Mouse (Mus musculus) thymus, postnatal 0 days (tissue): ENCODE measurements around the gene Klhl8. TPM values are rescaled to one million over a fixed set of nuclear protein-coding genes. Genes with fewer than 3 reads are reported as not detected.
A peak's percentile ranks its signal among the peaks of the same experiment; 100 is the strongest.
"Not testable (repeated sequence)": the region's sequence is repeated elsewhere in the genome, so short reads cannot be mapped to it uniquely, and the experiment has no call there.

Experiments used
- DNase-seq: peaks from one replicate; pipeline ENCODE4 v3.0.0-alpha.2; 2015; ENCODE audit warnings: low spot score
- polyA plus RNA-seq: library from polyadenylated mRNA; unstranded; fragments of >200 nt; fragmentation: Nextera tagmentation; extraction: Ambion mirVana; gene quantifications from 2 replicates; pipeline ENCODE4 v1.2.1, GENCODE M21; 2015

The Klhl8 gene
- polyA plus RNA-seq: 8.6 and 9.3 TPM in 2 replicates

DNA sequence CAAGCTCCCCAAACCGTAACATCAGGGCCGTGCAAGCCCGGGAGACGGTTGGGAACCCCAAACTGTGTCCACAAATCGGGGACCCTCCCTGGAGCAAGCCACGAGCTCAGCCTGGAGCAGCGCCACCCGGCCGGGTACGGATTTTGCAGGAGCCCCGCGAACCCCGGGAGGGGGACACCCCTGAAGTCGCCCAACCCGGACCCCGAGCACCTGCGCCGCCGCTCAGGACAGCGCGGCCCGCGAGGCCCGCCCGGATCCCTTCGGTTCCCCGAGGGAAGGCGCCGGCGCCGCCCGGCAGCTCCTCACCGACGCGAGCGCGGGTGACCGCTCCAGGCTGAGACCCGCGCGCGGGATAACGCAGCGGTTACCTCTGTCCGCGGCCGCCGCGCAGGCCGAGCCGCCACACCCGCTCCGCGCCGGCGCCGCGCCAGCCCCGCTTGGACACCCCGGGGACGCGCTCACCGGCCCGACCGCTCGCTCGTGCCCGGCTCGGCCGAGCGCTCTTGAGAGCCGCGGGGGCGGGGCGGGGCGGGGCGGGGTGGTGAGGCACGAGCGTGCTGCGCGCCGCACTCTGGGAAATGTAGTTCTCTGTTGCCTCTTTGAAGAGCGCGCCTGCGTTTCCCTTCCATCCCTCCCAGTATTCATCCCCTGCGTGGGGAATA lies at the start of gene Klhl8:
Klhl8 (minus strand) TSS at position 512 of the 662 bp plus-strand sequence.
- peak; percentile 78 for DNase-seq

GRCm38 (mm10) chr5:103954638-103955037 lies 43.6 kb upstream of the Klhl8 start:
- DNase-seq: no peak

- no peak for DNase-seq
Measured at GRCm38 (mm10) chr5:103953135-103954083, 42.4 kb upstream of the Klhl8 start.

GRCm38 (mm10) chr5:103950138-103950537 lies 39.1 kb upstream of the Klhl8 start:
- not testable (repeated sequence) for DNase-seq

- DNase-seq: no peak
Measured at GRCm38 (mm10) chr5:103943183-103943582, 32.1 kb upstream of the Klhl8 start.

DNA sequence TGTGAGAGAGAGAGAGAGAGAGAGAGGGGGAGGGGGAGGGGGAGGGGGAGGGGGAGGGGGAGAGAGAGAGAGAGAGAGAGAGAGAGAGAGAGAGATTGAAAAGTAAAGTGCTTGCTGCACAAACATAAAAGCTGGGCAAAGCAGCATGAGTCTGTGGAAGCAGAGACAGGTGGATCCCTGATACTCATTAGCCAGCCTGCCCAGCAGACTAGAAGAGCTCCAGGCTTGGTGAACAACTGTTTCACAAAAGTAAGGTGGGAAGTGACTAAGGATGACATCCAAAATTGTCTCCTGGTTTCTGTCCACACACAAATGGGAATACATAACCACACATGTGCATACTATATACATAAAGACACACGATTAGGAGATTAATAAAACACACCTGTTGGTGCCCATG lies 28.8 kb upstream of the Klhl8 start:
- no peak for DNase-seq

DNA sequence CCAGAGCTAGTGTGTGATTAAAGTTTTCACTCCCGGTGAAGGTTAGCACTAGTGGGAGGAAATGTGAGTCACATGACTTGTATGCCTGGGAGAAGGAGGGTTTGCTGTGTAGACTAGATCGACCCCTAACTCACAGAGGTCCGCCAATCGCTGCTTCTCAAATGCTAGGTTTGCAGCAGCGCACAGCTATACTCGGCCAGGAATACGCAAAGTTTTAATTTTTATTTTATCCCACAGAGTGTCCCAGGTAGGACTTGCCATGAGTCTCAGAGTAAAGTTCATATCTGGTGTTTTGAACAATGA lies 28.2 kb upstream of the Klhl8 start:
- no peak for DNase-seq

DNA sequence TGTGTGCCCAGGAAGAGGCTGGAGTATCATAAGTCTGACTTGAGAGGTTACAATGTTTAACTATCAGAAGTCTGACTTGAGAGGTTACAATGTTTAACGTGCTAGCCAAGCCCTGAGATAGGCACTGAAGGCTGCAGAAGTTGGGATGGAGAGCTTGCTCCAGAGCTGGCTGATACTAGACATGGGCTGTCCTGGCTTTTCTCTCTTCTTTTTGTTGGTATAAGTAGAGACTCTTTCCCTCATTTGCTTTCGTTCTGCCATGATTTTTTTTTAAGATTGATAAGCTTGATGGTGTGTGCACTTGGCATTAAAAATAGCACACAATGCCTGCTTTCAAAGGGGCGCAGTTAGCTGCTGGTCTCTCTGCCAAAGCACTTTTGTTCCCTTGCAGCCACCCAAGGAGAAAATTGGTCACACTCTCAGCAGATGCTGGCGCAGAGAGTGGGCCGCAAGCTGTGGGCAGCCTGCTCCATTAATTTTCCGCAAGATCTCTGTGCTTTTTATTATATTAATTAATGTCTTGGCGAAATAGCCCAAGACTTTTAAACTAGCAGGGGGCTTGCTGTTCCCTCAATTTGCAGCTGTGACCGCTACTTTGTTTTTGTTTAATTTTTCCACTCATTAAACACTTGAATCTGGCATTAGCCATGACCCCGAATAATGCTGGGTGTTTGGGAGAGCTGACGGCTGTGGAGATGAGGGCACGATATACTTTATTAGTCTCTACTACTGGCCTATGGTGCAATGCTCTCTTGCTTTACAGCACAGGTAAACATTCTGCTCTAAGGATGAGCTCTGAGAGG lies 27.7 kb upstream of the Klhl8 start:
- no peak for DNase-seq

GRCm38 (mm10) chr5:103936906-103937589 lies 26.0 kb upstream of the Klhl8 start:
- peak; percentile 39 for DNase-seq

- not testable (repeated sequence) for DNase-seq
Measured at GRCm38 (mm10) chr5:103931924-103932323, 20.9 kb upstream of the Klhl8 start.

DNA sequence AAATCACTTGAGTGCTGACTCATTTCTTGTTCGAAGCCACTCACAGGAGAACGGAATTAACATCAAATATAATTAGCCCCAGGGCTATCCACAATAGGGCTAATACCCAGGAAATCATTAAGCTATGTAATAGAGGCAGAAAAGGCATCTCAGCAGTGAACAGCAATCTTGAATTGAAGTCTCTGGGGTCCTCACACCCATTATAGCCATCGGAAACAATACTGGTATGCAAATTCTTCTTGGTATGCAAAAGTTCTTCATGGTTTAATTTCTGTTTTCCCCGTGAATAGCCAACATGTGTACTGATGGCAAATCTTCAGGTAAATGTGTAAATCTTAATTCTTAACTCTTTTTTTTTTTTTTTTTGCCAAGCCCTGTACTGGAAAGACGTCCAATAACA lies 19.5 kb upstream of the Klhl8 start:
- no peak for DNase-seq

DNA sequence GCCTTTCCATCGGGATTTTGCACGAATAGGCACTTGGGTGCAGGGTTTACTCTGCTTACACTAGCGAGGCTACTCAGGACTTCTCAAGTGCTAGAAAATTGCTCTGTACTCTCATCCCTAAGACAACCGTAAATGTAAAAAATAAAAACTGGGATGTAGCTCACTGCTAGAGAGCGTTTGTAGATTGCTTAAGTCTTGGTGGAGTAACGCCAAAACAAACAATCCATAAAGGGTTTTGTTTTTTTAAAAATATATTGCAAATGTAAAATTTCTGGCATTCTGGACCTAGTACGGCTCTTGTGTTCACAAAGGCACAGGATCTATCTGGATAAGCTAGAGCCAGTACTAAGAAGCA lies 17.1 kb upstream of the Klhl8 start:
- DNase-seq: no peak

DNA sequence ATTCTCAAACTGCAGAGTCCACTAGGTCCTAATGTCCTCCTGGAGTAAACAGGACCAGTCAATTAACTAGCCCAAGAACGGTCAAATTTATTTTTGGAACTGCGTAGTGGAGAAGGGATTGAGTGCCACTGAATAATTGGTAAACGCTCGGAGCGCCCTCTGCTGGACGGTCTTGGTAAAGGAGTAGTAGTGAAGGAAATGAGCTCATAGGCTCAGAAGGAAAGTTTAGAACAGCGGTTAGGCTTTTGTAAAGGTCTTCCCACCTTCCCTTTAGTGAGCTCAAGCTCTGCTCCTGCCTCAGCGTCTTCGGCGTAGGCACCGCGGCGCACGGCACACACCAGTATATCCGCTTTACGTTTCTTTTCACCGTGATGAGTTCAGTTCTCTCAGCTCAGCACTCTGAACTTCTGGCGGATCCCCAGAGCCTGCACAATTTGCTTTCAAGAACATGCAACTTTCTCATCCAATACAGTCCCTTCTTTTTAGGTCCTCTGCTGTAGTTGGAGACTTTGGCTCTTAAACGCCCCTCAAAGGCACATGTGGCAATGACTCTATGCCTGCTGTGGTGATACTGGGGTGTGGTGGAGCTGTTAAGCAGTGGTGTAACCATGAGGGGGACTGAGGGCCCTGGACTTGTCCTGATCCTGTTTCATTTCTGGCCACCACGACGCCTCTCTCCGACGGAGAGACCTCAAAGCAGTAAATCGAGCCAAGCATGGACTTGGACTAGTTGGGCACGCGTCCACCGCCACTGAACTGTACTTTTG lies 16.6 kb upstream of the Klhl8 start:
- peak; percentile 90 for DNase-seq

- peak; percentile 55 for DNase-seq
Measured at GRCm38 (mm10) chr5:103926398-103926797, 15.3 kb upstream of the Klhl8 start.

DNA sequence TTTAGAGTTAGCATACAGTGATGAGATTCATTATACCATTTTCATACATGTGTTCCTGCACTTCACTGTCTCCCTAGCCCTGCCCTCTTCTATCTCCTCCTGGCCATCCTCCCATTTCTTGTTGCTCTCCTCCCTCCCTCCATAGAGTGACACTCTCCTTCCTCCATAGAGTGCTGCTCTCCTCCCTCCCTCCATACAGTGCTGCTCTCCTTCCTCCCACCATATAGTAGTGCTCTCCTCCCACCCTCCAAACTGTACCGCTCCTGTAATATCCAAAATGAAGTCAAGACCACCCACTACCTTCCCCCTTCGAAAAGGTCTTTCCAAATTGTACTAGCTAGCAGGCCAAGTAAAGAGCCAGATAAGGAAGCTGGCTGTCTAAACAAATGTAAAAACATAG lies 12.7 kb upstream of the Klhl8 start:
- no peak for DNase-seq

- DNase-seq: no peak
Measured at GRCm38 (mm10) chr5:103923101-103923500, 12.0 kb upstream of the Klhl8 start.

- DNase-seq: no peak
Measured at GRCm38 (mm10) chr5:103922436-103922835, 11.4 kb upstream of the Klhl8 start.

GRCm38 (mm10) chr5:103919497-103919896 lies 8.4 kb upstream of the Klhl8 start:
- DNase-seq: no peak

DNA sequence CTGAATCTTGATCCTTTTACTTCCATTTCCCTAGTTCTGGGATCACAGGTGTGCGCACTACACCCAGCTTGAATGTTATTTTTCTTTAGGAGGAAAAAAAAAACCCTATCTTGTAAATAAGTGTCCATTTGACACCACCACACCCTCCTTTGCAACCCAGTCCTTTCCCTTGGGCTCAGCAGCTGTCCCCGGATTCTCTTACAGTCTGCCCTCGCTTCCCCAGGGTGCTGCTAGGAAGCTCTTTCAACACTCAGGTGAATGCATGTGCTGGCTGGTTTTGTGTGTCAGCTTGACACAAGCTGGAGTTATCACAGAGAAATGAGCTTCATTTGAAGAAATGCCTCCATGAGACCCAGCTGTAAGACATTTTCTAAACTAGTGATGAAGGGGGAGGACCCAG lies 7.2 kb upstream of the Klhl8 start:
- no peak for DNase-seq

DNA sequence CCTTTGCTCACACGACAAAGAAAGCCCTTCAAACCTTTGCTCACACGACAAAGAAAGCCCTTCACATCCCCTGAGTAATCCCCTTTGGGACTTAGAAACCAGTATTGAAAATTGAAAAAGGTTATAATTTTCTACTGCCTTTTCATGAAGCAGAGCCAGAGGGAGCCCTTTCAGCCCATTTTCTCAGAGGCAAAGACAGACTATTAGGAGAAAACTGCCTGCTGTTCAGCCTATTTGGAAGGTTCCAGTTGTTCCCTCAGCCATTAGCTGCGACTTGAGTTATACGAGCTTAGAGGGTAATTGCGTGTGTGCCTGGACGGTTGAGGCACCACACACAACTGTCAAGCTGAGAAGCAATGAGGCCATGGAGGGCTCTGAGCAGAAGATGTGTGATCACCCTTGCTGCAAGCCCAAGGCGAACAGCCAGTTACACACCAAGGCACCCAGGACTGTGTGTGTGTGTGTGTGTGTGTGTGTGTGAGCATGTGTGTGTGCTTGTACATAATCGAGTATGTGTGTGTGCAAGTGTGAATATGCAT lies 6.4 kb upstream of the Klhl8 start:
- no peak for DNase-seq
